In genomic region chr19:53649361-53649760, GRCm38 (mm10) we compare ENCODE assay signal across 9 mouse cellular contexts. TPM values are rescaled to one million over a fixed set of nuclear protein-coding genes. Genes with fewer than 3 reads are reported as not detected.
A peak's percentile ranks its signal among the peaks of the same experiment; 100 is the strongest.
DNase-seq lines count a peak whose midpoint lies in the region; ATAC-seq and TF ChIP-seq lines count a peak whose summit lies in the region.
"Had no signal": no experiment of that assay in that cellular context is flagged by ENCODE, and none has a peak within 500 bp of the region (broad histone marks: within the 10 kb centered on the region; RNA-seq: fewer than 3 reads in every experiment).

No protein-coding gene starts in this region.

- TF ChIP-seq CTCF in gastrocnemius, adult 2 months (IDR thresholded peaks at IDR 0.05), result peak; percentile 59
- TF ChIP-seq CTCF in left cerebral cortex, adult 2 months (IDR thresholded peaks at IDR 0.05), result peak; percentile 26

- peak overlapping the region; percentile 21 for H3K4me3 ChIP-seq in gastrocnemius, adult 2 months
- no peak overlapping the region for H3K4me3 ChIP-seq in left cerebral cortex, adult 2 months
- no peak overlapping the region for H3K4me3 ChIP-seq in midbrain, embryonic 14.5 days (replicated peaks; ENCODE audit: low read depth, low read length)
- no peak overlapping the region for H3K4me3 ChIP-seq in embryonic facial prominence, embryonic 10.5 days

- no peak overlapping the region for H3K9ac ChIP-seq in midbrain, embryonic 14.5 days (replicated peaks; ENCODE audit: low read length)

- no peak overlapping the region for H3K4me2 ChIP-seq in midbrain, embryonic 14.5 days (ENCODE audit: low read length)

- peak overlapping the region; percentile 92 for H3K27ac ChIP-seq in gastrocnemius, adult 2 months
- no peak overlapping the region for H3K27ac ChIP-seq in left cerebral cortex, adult 2 months
- H3K27ac ChIP-seq in midbrain, embryonic 14.5 days (replicated peaks; ENCODE audit: low read depth, low read length), result no peak overlapping the region
- H3K27ac ChIP-seq in embryonic facial prominence, embryonic 10.5 days (replicated peaks), result no peak overlapping the region

- WGBS in midbrain, embryonic 14.5 days, result 75% methylated on average over 6 of the region's 6 CpGs
- 88% methylated on average over 6 of the region's 6 CpGs for WGBS in embryonic facial prominence, embryonic 10.5 days

- H3K9me3 ChIP-seq in midbrain, embryonic 14.5 days (ENCODE audit: control insufficient read depth, low read length), result no peaks in the 10 kb centered on the region
- H3K9me3 ChIP-seq in embryonic facial prominence, embryonic 10.5 days, result no peaks in the 10 kb centered on the region

- H3K27me3 ChIP-seq in midbrain, embryonic 14.5 days (ENCODE audit: control insufficient read depth, insufficient read depth, low read length), result no peaks in the 10 kb centered on the region
- no peaks in the 10 kb centered on the region for H3K27me3 ChIP-seq in embryonic facial prominence, embryonic 10.5 days (replicated peaks; ENCODE audit: low read depth, poor library complexity, severe bottlenecking)
- H3K27me3 ChIP-seq: CH12.LX had no signal

- ATAC-seq in midbrain, embryonic 14.5 days (ENCODE audit: low FRiP score, low TSS enrichment), result no peak

- peak; percentile 33 for DNase-seq in gastrocnemius, adult 2 months
- DNase-seq in gastrocnemius, postnatal 25 days, result no peak
- DNase-seq in left cerebral cortex, adult 2 months (ENCODE audit: extremely low spot score in 1 of 2, low spot score in 2 of 2), result no peak
- DNase-seq in left cerebral cortex, adult 8-10 months (ENCODE audit: low spot score in 2 of 2), result no peak
- peak; percentile 60 for DNase-seq in brain, adult 2 months (ENCODE audit: low read depth, low spot score)
- peak; percentile 29 for DNase-seq in midbrain, embryonic 14.5 days
- no peak for DNase-seq in right cerebral cortex, postnatal 36 days (ENCODE audit: low spot score in 2 of 2)
- no peak for DNase-seq in embryonic facial prominence, embryonic 10.5 days (ENCODE audit: low spot score)

- peaks cover 11% of the 10 kb centered on the region for H3K4me1 ChIP-seq in midbrain, embryonic 14.5 days (ENCODE audit: control insufficient read depth, insufficient read depth, low read length)
- H3K4me1 ChIP-seq in embryonic facial prominence, embryonic 10.5 days, result peaks cover 27% of the 10 kb centered on the region

- intact Hi-C loops in gastrocnemius, adult 2 months (cut with DNase I), result loop anchor here (2.0 to 10.0 kb wide), 5 partner anchors 53 to 278 kb away; no protein-coding TSS in a partner anchor
- intact Hi-C loops in left cerebral cortex, adult 2 months (cut with DNase I), result loop anchor here (5.0 to 10.0 kb wide), 5 partner anchors 85 to 1415 kb away; partner anchors contain the start of gene Smndc1

- H3K36me3 ChIP-seq in midbrain, embryonic 14.5 days (ENCODE audit: control insufficient read depth, insufficient read depth, low read length), result peaks cover 27% of the 10 kb centered on the region
- peaks cover 45% of the 10 kb centered on the region for H3K36me3 ChIP-seq in embryonic facial prominence, embryonic 10.5 days (replicated peaks)

RNA-seq across cellular contexts. Expression of gene Rbm20, which starts 27.7 kb away (rescaled TPM):
- 10 to 100 TPM; 72.6 to 73.2 TPM for total RNA-seq in gastrocnemius, adult 2 months (2021)
- 10 to 100 TPM; 51.0 to 79.9 TPM for total RNA-seq in gastrocnemius, postnatal 25 days (2021)
- total RNA-seq in left cerebral cortex, adult 2 months (2021), result 1 to 10 TPM; 4.0 to 5.8 TPM
- total RNA-seq in left cerebral cortex, adult 8-10 months (2022), result 1 to 10 TPM; 4.7 to 6.5 (median 5.8) TPM
- 0.61 TPM in 2 replicates for polyA plus RNA-seq in midbrain, embryonic 14.5 days (2014; fragmentation: Nextera tagmentation; extraction: Ambion mirVana)
- polyA plus RNA-seq in embryonic facial prominence, embryonic 10.5 days (2016; fragmentation: Nextera tagmentation; extraction: Ambion mirVana), result 0.87 and 1.2 TPM in 2 replicates

RNA-seq across cellular contexts. Expression of gene Smc3, which starts 49.2 kb away (rescaled TPM):
- 10 to 100 TPM; 15.6 to 20.0 TPM for total RNA-seq in gastrocnemius, adult 2 months (2021)
- 10 to 100 TPM; 13.9 to 16.0 TPM for total RNA-seq in gastrocnemius, postnatal 25 days (2021)
- 10 to 100 TPM; 37.6 to 39.3 TPM for total RNA-seq in left cerebral cortex, adult 2 months (2021)
- 10 to 100 TPM; 37.0 to 42.3 (median 40.1) TPM for total RNA-seq in left cerebral cortex, adult 8-10 months (2022)
- 66.3 and 67.8 TPM in 2 replicates for polyA plus RNA-seq in midbrain, embryonic 14.5 days (2014; fragmentation: Nextera tagmentation; extraction: Ambion mirVana)
- polyA plus RNA-seq in embryonic facial prominence, embryonic 10.5 days (2016; fragmentation: Nextera tagmentation; extraction: Ambion mirVana), result 73.1 and 79.1 TPM in 2 replicates

Comparison
In these comparisons a context has a peak if more than half of its experiments do, and no peak if none do; other contexts are left out.
1. DNase-seq: peak in gastrocnemius, adult 2 months (single experiment), brain, adult 2 months (single experiment) and midbrain, embryonic 14.5 days (single experiment); none in gastrocnemius, postnatal 25 days (single experiment), left cerebral cortex, adult 2 months (0 of 2), left cerebral cortex, adult 8-10 months (0 of 2), right cerebral cortex, postnatal 36 days (0 of 2) and embryonic facial prominence, embryonic 10.5 days (single experiment).
2. RNA of gene Rbm20, which starts 27.7 kb away (total RNA-seq): 51.0 to 79.9 TPM in gastrocnemius, postnatal 25 days and 72.6 to 73.2 TPM in gastrocnemius, adult 2 months; 4.7 to 6.5 TPM in left cerebral cortex, adult 8-10 months and 4.0 to 5.8 TPM in left cerebral cortex, adult 2 months; every median in the first group is over 4 times any median in the second.